Mouse (Mus musculus): ENCODE data around the gene Brap.
"Not testable (repeated sequence)": the region's sequence is repeated elsewhere in the genome, so short reads cannot be mapped to it uniquely, and the experiment has no call there.

The Brap gene

GRCm38 (mm10) chr5:121660059-121660896 is at the start of gene Brap, which contains the start of gene Acad10:
Brap (plus strand) TSS chr5:121660563.
Acad10 (minus strand) TSS chr5:121660514.
- DNase-seq (ENCODE audit: low read depth, low spot score), result peak; percentile 70

DNA sequence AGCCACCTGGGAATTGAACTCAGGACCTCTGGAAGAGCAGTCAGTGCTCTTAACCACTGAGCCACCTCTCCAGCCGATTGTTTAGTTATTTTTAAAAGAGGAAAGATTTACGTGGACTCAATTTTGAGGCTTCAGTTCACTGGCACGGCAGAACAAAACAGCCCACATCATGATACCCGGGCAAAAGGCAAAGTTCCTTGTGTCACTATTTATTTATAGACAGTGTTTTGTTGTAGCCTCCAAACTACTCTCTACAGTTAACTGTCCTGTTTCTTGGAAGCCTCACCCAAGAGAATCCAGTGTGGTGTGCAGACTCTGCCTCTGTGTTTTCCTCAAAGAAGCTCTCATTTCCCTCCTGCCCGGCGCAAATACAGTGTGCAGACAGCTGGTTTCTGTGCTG is 48.3 kb upstream of the Brap start:
- DNase-seq (ENCODE audit: low read depth, low spot score), result no peak

DNA sequence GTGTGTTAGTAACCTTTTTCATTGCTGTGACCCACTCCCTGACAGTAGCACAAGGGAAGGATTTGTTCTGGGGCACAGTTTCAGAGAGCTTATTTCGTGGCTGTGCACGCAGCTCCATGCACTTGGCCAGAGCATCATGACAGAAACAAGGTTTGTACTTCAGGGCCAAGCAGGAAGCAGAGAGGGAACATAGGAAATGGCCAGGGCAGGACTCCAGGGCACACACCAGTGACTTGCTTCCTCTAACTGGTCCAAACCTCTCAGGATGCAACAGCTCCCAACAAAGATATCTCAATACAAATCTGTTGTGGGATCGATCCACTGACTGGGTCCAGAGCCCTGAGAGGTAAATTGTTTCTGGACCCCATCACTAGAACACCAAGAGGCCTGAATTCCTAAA is 45.4 kb upstream of the Brap start:
- DNase-seq (ENCODE audit: low read depth, low spot score), result not testable (repeated sequence)

- DNase-seq (ENCODE audit: low read depth, low spot score), result peak; percentile 39
These were observed 41.5 kb upstream of the Brap start, which contains the start of gene Acad12 for GRCm38 (mm10) chr5:121618592-121619513. Acad12 (minus strand) TSS chr5:121618938.

DNA sequence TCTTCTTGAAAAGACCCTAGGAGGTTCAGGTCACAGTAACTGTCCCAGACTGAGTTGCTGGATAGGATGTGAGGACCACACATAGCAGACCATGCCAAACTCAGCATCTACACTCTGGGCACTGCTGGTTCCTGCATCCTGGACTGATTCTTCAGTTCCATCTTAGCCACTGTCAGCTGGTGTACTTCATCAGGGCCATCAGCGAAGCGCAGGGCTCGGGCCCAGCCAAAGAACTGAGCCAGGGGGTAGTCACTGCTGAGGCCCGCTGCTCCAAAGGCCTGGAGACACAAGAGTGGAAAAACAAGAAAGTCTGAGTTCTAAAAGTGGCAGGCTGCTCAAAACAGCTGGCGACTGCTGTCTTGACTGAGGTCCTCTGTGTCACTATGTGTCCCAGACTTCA is 39.3 kb upstream of the Brap start:
- DNase-seq (ENCODE audit: low read depth, low spot score), result no peak

- DNase-seq (ENCODE audit: low read depth, low spot score), result no peak
These were observed 37.1 kb upstream of the Brap start for GRCm38 (mm10) chr5:121623241-121623640.

DNA sequence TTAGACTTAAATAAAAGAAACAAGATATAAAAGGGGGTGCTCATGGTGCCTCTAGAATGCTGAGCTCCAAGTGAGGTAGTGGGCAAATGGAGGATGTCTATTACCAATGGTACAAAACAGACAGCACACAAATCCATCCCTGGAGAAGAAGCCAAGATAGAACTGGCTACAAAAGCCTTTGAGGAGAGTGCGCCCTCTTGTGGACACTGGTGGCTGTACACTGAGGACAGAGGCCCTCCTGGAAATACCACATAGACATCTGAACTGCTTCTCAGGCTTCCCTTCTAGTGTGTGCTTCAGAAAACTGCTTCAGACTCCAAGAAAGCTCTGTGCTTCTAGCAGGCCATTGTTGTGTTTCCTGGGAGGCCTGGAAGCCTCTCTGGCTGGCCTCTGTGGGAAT is 32.5 kb upstream of the Brap start:
- DNase-seq (ENCODE audit: low read depth, low spot score), result peak; percentile 43

DNA sequence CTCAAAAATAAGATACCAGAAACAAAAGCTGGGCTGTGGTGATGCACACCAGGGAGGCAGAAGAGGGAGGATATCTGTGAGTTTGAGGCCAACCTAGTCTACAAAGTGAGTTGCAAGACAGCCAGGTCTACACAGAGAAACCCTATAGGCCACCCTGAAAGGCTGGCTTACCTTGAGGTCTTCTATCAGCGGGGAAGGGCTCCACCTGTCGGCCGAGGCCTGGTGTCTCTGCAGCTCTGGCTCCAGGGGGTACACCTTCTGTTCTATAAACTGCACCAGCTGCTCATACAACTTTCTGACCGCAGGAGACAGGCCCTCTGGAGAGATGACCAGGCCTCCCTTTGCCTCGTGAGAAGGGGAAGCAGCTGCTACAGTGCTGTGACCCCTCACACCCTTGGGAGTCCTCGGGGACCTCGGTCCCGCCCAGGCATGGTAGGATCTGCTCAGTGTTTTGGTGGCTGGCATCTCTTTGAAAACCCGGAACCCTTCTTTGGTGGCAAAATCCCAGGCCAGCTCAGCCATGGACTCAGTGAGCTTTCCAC is 29.2 kb upstream of the Brap start:
- not testable (repeated sequence) for DNase-seq (ENCODE audit: low read depth, low spot score)

GRCm38 (mm10) chr5:121632804-121633203 is 27.6 kb upstream of the Brap start:
- no peak for DNase-seq (ENCODE audit: low read depth, low spot score)

DNA sequence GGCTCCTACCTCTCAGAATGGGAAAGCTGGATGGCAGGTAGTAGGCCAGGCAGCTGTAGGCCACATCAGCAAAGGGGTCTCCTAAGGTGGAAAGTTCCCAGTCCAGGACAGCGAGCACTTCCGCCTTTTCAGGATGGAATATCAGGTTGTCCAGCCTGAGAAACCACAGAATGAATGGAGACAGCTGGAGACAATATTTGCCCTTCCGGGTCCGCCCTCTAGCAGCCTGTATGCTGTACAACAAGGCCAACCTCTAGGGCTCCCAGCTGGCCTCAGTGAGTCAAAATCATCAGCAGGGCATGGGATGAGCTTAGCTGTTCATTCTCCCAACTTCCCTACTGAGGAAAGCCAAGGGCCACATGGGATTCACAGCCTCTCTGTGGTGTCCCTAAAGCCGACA is 25.7 kb upstream of the Brap start:
- no peak for DNase-seq (ENCODE audit: low read depth, low spot score)

- DNase-seq (ENCODE audit: low read depth, low spot score), result no peak
These were observed 23.1 kb upstream of the Brap start for GRCm38 (mm10) chr5:121637296-121637695.

GRCm38 (mm10) chr5:121639601-121640000 is 20.8 kb upstream of the Brap start:
- no peak for DNase-seq (ENCODE audit: low read depth, low spot score)

DNA sequence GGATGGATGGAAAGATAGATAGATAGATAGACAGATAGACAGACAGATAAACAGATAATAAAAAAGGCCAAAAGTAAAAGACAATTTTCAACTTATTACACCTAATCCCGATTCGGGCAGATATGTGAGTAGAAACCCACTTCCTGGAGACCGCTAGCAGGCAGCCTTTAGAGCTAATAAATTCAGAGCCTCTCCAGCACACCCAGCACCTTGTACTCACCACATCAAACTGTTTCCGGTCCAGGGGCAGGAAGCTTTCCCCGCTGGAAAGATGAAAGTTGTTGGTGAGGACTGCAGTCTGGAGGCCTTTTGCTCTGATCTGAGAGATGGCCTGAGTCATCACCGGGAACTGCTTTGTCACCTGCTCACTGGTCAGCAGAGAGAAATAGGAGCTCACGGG is 11.2 kb upstream of the Brap start:
- no peak for DNase-seq (ENCODE audit: low read depth, low spot score)

DNA sequence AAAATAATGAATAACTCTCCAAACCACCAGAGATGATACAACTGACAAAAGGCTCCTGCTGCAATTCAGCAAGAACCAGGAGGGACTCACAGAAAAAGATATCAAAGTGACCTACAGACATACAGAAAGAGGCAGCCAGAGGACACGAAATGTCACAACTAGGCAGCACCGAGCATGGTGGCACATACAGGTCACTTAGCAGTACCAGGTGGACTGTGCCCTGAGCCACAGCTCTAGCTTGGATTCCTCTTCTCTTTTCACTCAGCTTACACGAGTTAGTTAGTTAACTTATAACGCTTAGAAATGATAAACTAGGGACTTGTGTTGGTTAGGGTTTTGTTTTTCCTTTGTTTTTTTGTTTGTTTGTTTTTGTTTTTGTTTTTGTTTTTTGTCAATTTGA is 5.8 kb upstream of the Brap start:
- no peak for DNase-seq (ENCODE audit: low read depth, low spot score)

DNA sequence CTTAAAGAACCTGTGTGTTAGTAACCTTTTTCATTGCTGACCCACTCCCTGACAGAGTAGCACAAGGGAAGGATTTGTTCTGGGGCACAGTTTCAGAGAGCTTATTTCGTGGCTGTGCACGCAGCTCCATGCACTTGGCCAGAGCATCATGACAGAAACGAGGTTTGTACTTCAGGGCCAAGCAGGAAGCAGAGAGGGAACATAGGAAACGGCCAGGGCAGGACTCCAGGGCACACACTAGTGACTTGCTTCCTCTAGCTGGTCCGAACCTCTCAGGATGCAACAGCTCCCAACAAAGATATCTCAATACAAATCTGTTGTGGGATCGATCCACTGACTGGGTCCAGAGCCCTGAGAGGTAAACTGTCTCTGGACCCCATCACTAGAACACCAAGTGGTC is 3.5 kb upstream of the Brap start:
- not testable (repeated sequence) for DNase-seq (ENCODE audit: low read depth, low spot score)

DNA sequence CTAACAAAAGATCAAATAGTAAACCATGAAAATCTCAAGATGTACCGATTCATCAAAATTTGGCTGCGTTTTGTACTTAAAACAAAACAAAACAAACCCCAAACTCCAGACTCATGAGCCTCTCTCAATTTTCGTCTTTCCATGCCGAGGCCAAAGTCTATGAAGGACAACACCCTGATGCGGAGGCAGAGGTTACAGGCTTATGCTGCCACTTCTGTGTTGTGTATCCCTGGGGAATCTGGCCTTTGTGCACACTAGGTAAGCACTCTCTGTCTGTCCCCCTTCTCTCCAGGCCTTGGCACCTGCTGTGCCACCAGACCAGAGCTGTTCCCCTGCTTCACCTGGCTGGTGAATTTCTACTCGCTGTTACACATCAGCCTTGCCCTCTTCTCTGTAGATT is 2.7 kb upstream of the Brap start:
- not testable (repeated sequence) for DNase-seq (ENCODE audit: low read depth, low spot score)

- DNase-seq (ENCODE audit: low read depth, low spot score), result no peak
These were observed 513 bp downstream of the Brap start for GRCm38 (mm10) chr5:121660897-121661254.

DNA sequence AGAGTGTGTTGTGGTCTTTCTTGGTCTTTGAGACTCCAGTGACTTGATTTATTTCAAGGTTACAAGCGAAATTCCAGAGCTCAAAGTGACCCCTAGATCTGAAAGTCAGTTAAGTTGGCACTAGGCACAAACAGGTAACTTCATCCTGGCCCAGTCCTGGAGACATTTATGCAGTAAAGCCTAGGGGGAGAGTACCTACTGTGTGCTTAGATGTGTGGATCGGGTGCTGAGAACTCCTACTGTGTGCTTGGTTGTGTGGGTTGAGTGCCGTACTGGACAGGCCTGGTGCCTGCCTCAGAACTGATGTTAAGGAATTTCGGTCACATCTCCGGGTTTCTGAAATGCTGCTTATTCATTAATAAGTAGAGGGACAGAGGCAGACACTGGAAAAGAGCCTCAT is 1.1 kb downstream of the Brap start:
- DNase-seq (ENCODE audit: low read depth, low spot score), result no peak

DNA sequence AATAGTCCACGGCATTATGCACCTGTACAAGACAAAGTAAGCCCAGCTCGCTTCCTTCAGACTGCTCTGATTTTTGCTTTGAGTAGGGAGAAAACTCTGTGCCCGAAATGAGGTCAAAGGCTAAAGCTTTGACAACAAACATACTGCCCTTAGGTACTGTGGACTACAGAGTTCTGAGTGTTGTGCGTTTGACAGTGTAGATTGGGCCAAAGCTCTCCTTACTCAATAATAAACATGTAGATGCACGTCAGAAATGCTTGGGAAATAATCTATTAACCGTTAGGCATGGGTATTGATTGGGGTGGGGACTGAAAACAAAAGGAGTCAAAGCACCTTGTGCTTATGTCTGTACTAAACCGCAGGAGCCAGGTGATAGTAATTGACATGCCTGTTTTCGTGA is 3.1 kb downstream of the Brap start:
- no peak for DNase-seq (ENCODE audit: low read depth, low spot score)

DNA sequence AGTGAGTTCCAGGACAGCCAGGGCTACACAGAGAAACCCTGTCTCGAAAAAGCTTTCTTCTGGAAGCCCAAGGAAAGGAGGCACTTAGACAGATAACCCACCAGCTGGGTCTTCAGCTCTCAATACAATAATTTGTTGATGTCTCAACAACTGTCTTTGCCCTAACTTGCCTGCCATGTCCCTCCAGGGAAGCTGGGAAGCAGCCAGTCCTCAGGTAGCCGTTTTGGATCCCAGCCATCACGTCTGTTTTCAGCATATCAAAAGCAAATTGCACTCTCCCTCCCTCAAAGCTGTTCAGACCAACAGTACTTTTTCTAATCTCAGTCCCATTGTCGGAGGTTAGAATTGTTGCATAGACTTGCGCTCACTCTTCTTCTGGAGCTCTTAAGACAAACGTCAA is 3.7 kb downstream of the Brap start:
- DNase-seq (ENCODE audit: low read depth, low spot score), result no peak

DNA sequence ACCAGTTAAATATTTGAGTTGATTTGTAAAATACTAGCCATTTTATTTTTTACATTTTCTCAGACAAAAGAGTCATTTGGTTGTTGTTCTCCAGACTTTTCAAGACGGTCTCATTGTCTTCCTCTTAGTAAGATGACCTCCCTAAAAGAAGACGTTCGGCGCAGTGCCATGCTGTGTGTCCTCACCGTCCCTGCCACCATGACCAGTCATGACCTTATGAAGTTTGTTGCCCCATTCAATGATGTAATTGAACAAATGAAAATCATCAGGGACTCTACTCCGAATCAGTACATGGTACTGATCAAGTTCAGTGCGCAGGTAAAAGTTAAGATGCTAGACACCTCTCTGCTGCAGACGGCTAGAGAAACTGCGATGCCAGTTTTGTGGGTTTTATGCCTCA is 4.6 kb downstream of the Brap start:
- DNase-seq (ENCODE audit: low read depth, low spot score), result no peak

GRCm38 (mm10) chr5:121667067-121667466 is 6.7 kb downstream of the Brap start:
- no peak for DNase-seq (ENCODE audit: low read depth, low spot score)

All from WW6 (cell line).